Mouse (Mus musculus): Measurements from ENCODE around the gene Cbr2.

- TF ChIP-seq CTCF (IDR thresholded peaks at IDR 0.05; ENCODE audit: low read depth, low read length) (no peak), GATA1 (IDR thresholded peaks at IDR 0.05; ENCODE audit: borderline replicate concordance, low read length) (no peak), TAL1 (conservative IDR thresholded peaks at IDR 0.05; ENCODE audit: low read depth, low read length) (no peak), GATA2 (IDR thresholded peaks at IDR 0.05; ENCODE audit: borderline replicate concordance, low read depth, low read length) (no peak), POLR2AphosphoS5 (IDR thresholded peaks at IDR 0.05; ENCODE audit: insufficient replicate concordance, low read depth, low read length) (no peak)
Observed at GRCm38 (mm10) chr11:120714546-120714945, 17.4 kb downstream of the Cbr2 start.

Measured in G1E (cell line).